Mouse (Mus musculus) CH12.LX (cell line): ENCODE measurements around the gene Dennd6a.

Source experiments
- CHD1 ChIP-seq: IDR thresholded peaks from 2 replicates; pipeline ENCODE4 v1.6.1; 2012; ENCODE audit warnings: low read depth, low read length, improper control_type of control experiment, inconsistent platforms
- CHD2 ChIP-seq: IDR thresholded peaks from 2 replicates; pipeline ENCODE4 v1.6.1; 2011; ENCODE audit warnings: low read length, improper control_type of control experiment
- CTCF ChIP-seq, 2 experiments: IDR thresholded peaks in 1 of 2; conservative IDR thresholded peaks in 1 of 2; 2 replicates each; pipeline ENCODE4 v1.5.1; 2011 to 2012; ENCODE audit warnings: low read depth in 2 of 2, low read length in 2 of 2, improper control_type of control experiment in 1 of 2, inconsistent platforms in 1 of 2, mild to moderate bottlenecking in 1 of 2, moderate library complexity in 1 of 2
- EP300 ChIP-seq: IDR thresholded peaks from 2 replicates; pipeline ENCODE4 v1.6.1; 2011; ENCODE audit warnings: low read length, improper control_type of control experiment
- HCFC1 ChIP-seq: IDR thresholded peaks from 2 replicates; pipeline ENCODE4 v1.6.1; 2012; ENCODE audit warnings: low read depth, mild to moderate bottlenecking, inconsistent platforms, low read length, improper control_type of control experiment
- IRF4 ChIP-seq: IDR thresholded peaks from 2 replicates; pipeline ENCODE4 v1.6.1; 2014; ENCODE audit warnings: low read depth, mild to moderate bottlenecking, inconsistent platforms, low read length, improper control_type of control experiment
- MAX ChIP-seq: IDR thresholded peaks from 2 replicates; pipeline ENCODE4 v1.6.1; 2011; ENCODE audit warnings: low read length, improper control_type of control experiment
- MYC ChIP-seq: IDR thresholded peaks from 2 replicates; pipeline ENCODE4 v1.6.1; 2011; ENCODE audit warnings: low read depth, mild to moderate bottlenecking, improper control_type of control experiment, low read length
- POLR2A ChIP-seq: IDR thresholded peaks from 2 replicates; pipeline ENCODE4 v1.6.1; 2011; ENCODE audit warnings: low read depth, mild to moderate bottlenecking, improper control_type of control experiment, low read length
- POLR2AphosphoS2 ChIP-seq: IDR thresholded peaks from 2 replicates; pipeline ENCODE4 v1.6.1; 2011; ENCODE audit warnings: low read depth, low read length, improper control_type of control experiment
- RCOR1 ChIP-seq: conservative IDR thresholded peaks from 2 replicates; pipeline ENCODE4 v1.6.1; 2012; ENCODE audit warnings: low read depth, mild to moderate bottlenecking, inconsistent platforms, low read length, improper control_type of control experiment
- TCF12 ChIP-seq: IDR thresholded peaks from 2 replicates; pipeline ENCODE4 v1.6.1; 2014; ENCODE audit warnings: low read depth, mild to moderate bottlenecking, inconsistent platforms, low read length, improper control_type of control experiment
- USF2 ChIP-seq: conservative IDR thresholded peaks from 2 replicates; pipeline ENCODE4 v1.6.1; 2011; ENCODE audit warnings: low read depth, low read length, improper control_type of control experiment
- ZC3H11A ChIP-seq: IDR thresholded peaks from 2 replicates; pipeline ENCODE4 v1.6.1; 2012; ENCODE audit warnings: low read depth, mild to moderate bottlenecking, inconsistent platforms, low read length, improper control_type of control experiment

- TF ChIP-seq POLR2AphosphoS2 (no peak), MYC (no peak), CTCF (conservative IDR thresholded peaks at IDR 0.05 in 1 of 2, IDR thresholded peaks at IDR 0.05 in 1 of 2; ENCODE audit: low read depth in 2 of 2, low read length in 2 of 2) (no peak), CHD1 (no peak), EP300 (no peak), MAX (no peak), HCFC1 (no peak), RCOR1 (no peak), POLR2A (no peak), IRF4 (no peak), TCF12 (no peak), CHD2 (no peak), ZC3H11A (no peak), USF2 (no peak)
Observed at GRCm38 (mm10) chr14:26542136-26542535, 31.5 kb upstream of the Dennd6a start.
